In genomic region chr2:146220591-146221075, GRCm38 (mm10) we compare ENCODE assay signal across 9 mouse cellular contexts. TPM values are rescaled to one million over a fixed set of nuclear protein-coding genes. Genes with fewer than 3 reads are reported as not detected.
DNase-seq lines count a peak whose midpoint lies in the region; ATAC-seq and TF ChIP-seq lines count a peak whose summit lies in the region.
"Had no signal": no experiment of that assay in that cellular context is flagged by ENCODE, and none has a peak within 500 bp of the region (broad histone marks: within the 10 kb centered on the region; RNA-seq: fewer than 3 reads in every experiment).

No protein-coding gene starts in this region.

- no peak for TF ChIP-seq CTCF in kidney, adult 2 months (conservative IDR thresholded peaks at IDR 0.05; ENCODE audit: insufficient read depth, insufficient read length, low read depth, low read length)

- 3% methylated on average over 24 of the region's 24 CpGs for WGBS in kidney, adult 2 months
- under 1% methylated on average over 24 of the region's 24 CpGs for WGBS in embryonic facial prominence, embryonic 11.5 days
- under 1% methylated on average over 24 of the region's 24 CpGs for WGBS in hindbrain, embryonic 16.5 days
- WGBS in neural tube, embryonic 11.5 days, result 0% methylated on average over 24 of the region's 24 CpGs

- H3K4me1 ChIP-seq in kidney, adult 2 months (ENCODE audit: control insufficient read depth, insufficient read depth, low read length), result no peaks in the 10 kb centered on the region; the same call in 1 of the 2 replicates
- peaks cover 18% of the 10 kb centered on the region for H3K4me1 ChIP-seq in embryonic facial prominence, embryonic 11.5 days (ENCODE audit: control insufficient read depth, insufficient read depth, low read length)
- H3K4me1 ChIP-seq in hindbrain, embryonic 16.5 days (ENCODE audit: control insufficient read depth, insufficient read depth, low read depth, low read length), result peaks cover 39% of the 10 kb centered on the region
- H3K4me1 ChIP-seq in neural tube, embryonic 11.5 days (ENCODE audit: control insufficient read depth, insufficient read depth, low read length), result peaks cover 38% of the 10 kb centered on the region

- H3K9me3 ChIP-seq in embryonic facial prominence, embryonic 11.5 days (replicated peaks; ENCODE audit: control insufficient read depth, low read length), result no peaks in the 10 kb centered on the region
- no peaks in the 10 kb centered on the region for H3K9me3 ChIP-seq in hindbrain, embryonic 16.5 days (ENCODE audit: control insufficient read depth, low read length)
- H3K9me3 ChIP-seq in neural tube, embryonic 11.5 days (ENCODE audit: control insufficient read depth, low read length), result no peaks in the 10 kb centered on the region

- ATAC-seq in embryonic facial prominence, embryonic 11.5 days (replicated peaks; ENCODE audit: insufficient number of reproducible peaks, low FRiP score, low TSS enrichment, low read depth), result no peak
- no peak for ATAC-seq in hindbrain, embryonic 16.5 days
- ATAC-seq in neural tube, embryonic 11.5 days (ENCODE audit: insufficient read depth, low FRiP score, low TSS enrichment), result 0 out of 2 replicates have a peak, but pooled peaks have one; percentile 2

- H3K9ac ChIP-seq in embryonic facial prominence, embryonic 11.5 days (replicated peaks; ENCODE audit: low read length), result no peak overlapping the region
- H3K9ac ChIP-seq in hindbrain, embryonic 16.5 days (ENCODE audit: low read depth, low read length), result peak overlapping the region; percentile 85
- peak overlapping the region; percentile 18; the same call in 1 of the 2 replicates for H3K9ac ChIP-seq in neural tube, embryonic 11.5 days (ENCODE audit: low read length)

- DNase-seq in kidney, postnatal 4 days, result peak; percentile 8
- DNase-seq in kidney, adult 2 months, result no peak
- peak; percentile 37 for DNase-seq in embryonic facial prominence, embryonic 11.5 days (ENCODE audit: low spot score)
- DNase-seq in neural tube, embryonic 11.5 days (ENCODE audit: low spot score), result peak; percentile 77
- DNase-seq in thymus, adult 18-20 months, result no peak
- DNase-seq in adrenal gland, adult 8-10 months, result no peak
- no peak for DNase-seq in urinary bladder, postnatal 25 days (ENCODE audit: low spot score)

- TF ChIP-seq POLR2A in kidney, adult 2 months (IDR thresholded peaks at IDR 0.05; ENCODE audit: low read depth, low read length), result no peak

- no peak overlapping the region for H3K27ac ChIP-seq in kidney, adult 2 months (ENCODE audit: insufficient read depth, low read depth, low read length)
- H3K27ac ChIP-seq in embryonic facial prominence, embryonic 11.5 days (replicated peaks; ENCODE audit: low read depth, low read length), result 0 out of 2 replicates have a peak overlapping the region, but pooled peaks have one; percentile 20
- H3K27ac ChIP-seq in hindbrain, embryonic 16.5 days (ENCODE audit: low read depth, low read length), result peak overlapping the region; percentile 91
- peak overlapping the region; percentile 92 for H3K27ac ChIP-seq in neural tube, embryonic 11.5 days (ENCODE audit: low read depth, low read length)

- H3K36me3 ChIP-seq in kidney, adult 2 months (ENCODE audit: control insufficient read depth, insufficient read depth, low read length), result no peaks in the 10 kb centered on the region
- no peaks in the 10 kb centered on the region for H3K36me3 ChIP-seq in embryonic facial prominence, embryonic 11.5 days (replicated peaks; ENCODE audit: control insufficient read depth, insufficient read depth, low read depth, low read length)
- no peaks in the 10 kb centered on the region for H3K36me3 ChIP-seq in hindbrain, embryonic 16.5 days (ENCODE audit: control insufficient read depth, insufficient read depth, low read length)
- no peaks in the 10 kb centered on the region for H3K36me3 ChIP-seq in neural tube, embryonic 11.5 days (ENCODE audit: control insufficient read depth, insufficient read depth, low read length)

- no peak overlapping the region for H3K4me3 ChIP-seq in kidney, adult 2 months (ENCODE audit: insufficient read depth, low read depth, low read length)
- peak overlapping the region; percentile 52; the same call in 1 of the 2 replicates for H3K4me3 ChIP-seq in embryonic facial prominence, embryonic 11.5 days (ENCODE audit: low read depth, low read length)
- H3K4me3 ChIP-seq in hindbrain, embryonic 16.5 days (ENCODE audit: low read length), result peak overlapping the region; percentile 75
- H3K4me3 ChIP-seq in neural tube, embryonic 11.5 days (ENCODE audit: low read depth, low read length), result peak overlapping the region; percentile 58

- peaks cover 22% of the 10 kb centered on the region for H3K27me3 ChIP-seq in kidney, adult 2 months (replicated peaks; ENCODE audit: control insufficient read depth, insufficient read depth, low read length)
- peaks cover 76% of the 10 kb centered on the region for H3K27me3 ChIP-seq in embryonic facial prominence, embryonic 11.5 days (ENCODE audit: control insufficient read depth, insufficient read depth, low read length)
- H3K27me3 ChIP-seq in hindbrain, embryonic 16.5 days (replicated peaks; ENCODE audit: control insufficient read depth, insufficient read depth, low read length), result peaks cover 21% of the 10 kb centered on the region
- peaks cover 68% of the 10 kb centered on the region for H3K27me3 ChIP-seq in neural tube, embryonic 11.5 days (ENCODE audit: control insufficient read depth, insufficient read depth, low read length)

- peak overlapping the region; percentile 96; the same call in 1 of the 2 replicates for H3K4me2 ChIP-seq in embryonic facial prominence, embryonic 11.5 days (ENCODE audit: low read depth, low read length)
- peak overlapping the region; percentile 68 for H3K4me2 ChIP-seq in hindbrain, embryonic 16.5 days (ENCODE audit: low read length)
- H3K4me2 ChIP-seq in neural tube, embryonic 11.5 days (ENCODE audit: low read depth), result peak overlapping the region; percentile 89

RNA-seq across cellular contexts. Expression of gene Insm1, which starts 1.1 kb away (rescaled TPM):
- polyA plus RNA-seq in kidney, adult 2 months (2012; rRNA removed), result 0.17 TPM in 1 of 2 replicates, not detected in the other
- 3.2 and 3.7 TPM in 2 replicates for polyA plus RNA-seq in embryonic facial prominence, embryonic 11.5 days (2014; fragmentation: Nextera tagmentation; extraction: Ambion mirVana)
- 1.9 and 2.3 TPM in 2 replicates for polyA plus RNA-seq in hindbrain, embryonic 16.5 days (2015; fragmentation: Nextera tagmentation; extraction: Ambion mirVana)
- polyA plus RNA-seq in neural tube, embryonic 11.5 days (2014; fragmentation: Nextera tagmentation; extraction: Ambion mirVana), result 7.4 and 9.3 TPM in 2 replicates
- 10 to 100 TPM in 2 of 4 experiments, 1 to 10 TPM in 2; 7.0 to 18.3 (median 10.6) TPM for total RNA-seq in adrenal gland, adult 8-10 months (2022)
- polyA plus RNA-seq: liver, embryonic 16.5 days had no signal

Comparison
In these comparisons a context has a peak if more than half of its experiments do, and no peak if none do; other contexts are left out.
1. DNase-seq: peak in kidney, postnatal 4 days (2 of 2), embryonic facial prominence, embryonic 11.5 days (single experiment) and neural tube, embryonic 11.5 days (single experiment); none in kidney, adult 2 months (single experiment), thymus, adult 18-20 months (0 of 2), adrenal gland, adult 8-10 months (single experiment) and urinary bladder, postnatal 25 days (single experiment).
2. Peak in every context shown above with its lines, with median percentiles within 50 percentile points of each other: H3K4me2 ChIP-seq.